Mouse (Mus musculus): Measurements from ENCODE around the gene Lamc1. TPM values are rescaled to one million over a fixed set of nuclear protein-coding genes. Genes with fewer than 3 reads are reported as not detected.

Lamc1 gene
- polyA plus RNA-seq, 2 experiments, result 76.7 to 118 TPM

GRCm38 (mm10) chr1:153374136-153374535 is 41.5 kb upstream of the Lamc1 start:
- Histone ChIP-seq H3K27ac (replicated peaks; ENCODE audit: low read depth, low read length) (no peak overlapping the region), H3K4me1 (ENCODE audit: control insufficient read depth, insufficient read depth, low read length) (no peaks in the 10 kb centered on the region), H3K9me3 (ENCODE audit: control insufficient read depth, low read length) (no peaks in the 10 kb centered on the region), H3K27me3 (ENCODE audit: control insufficient read depth, insufficient read depth, low read length) (no peaks in the 10 kb centered on the region), H3K4me3 (replicated peaks; ENCODE audit: low read length) (no peak overlapping the region), H3K4me2 (replicated peaks; ENCODE audit: low read depth, low read length, severe bottlenecking) (no peak overlapping the region), H3K9ac (ENCODE audit: low read depth, low read length, severe bottlenecking) (no peak overlapping the region), H3K36me3 (ENCODE audit: control insufficient read depth, insufficient read depth, low read length) (no peaks in the 10 kb centered on the region)
- DNase-seq (ENCODE audit: low spot score), result no peak
- 76% methylated on average over 4 of the region's 4 CpGs for WGBS
- no peak for TF ChIP-seq POLR2A (IDR thresholded peaks at IDR 0.05; ENCODE audit: borderline replicate concordance, extremely low read depth, insufficient read depth, insufficient read length)
- ATAC-seq (ENCODE audit: low FRiP score, low read depth), result no peak

- Histone ChIP-seq H3K36me3 (ENCODE audit: control insufficient read depth, insufficient read depth, low read length) (no peaks in the 10 kb centered on the region), H3K9ac (ENCODE audit: low read depth, low read length, severe bottlenecking) (no peak overlapping the region), H3K4me1 (ENCODE audit: control insufficient read depth, insufficient read depth, low read length) (no peaks in the 10 kb centered on the region), H3K9me3 (ENCODE audit: control insufficient read depth, low read length) (no peaks in the 10 kb centered on the region), H3K27me3 (ENCODE audit: control insufficient read depth, insufficient read depth, low read length) (no peaks in the 10 kb centered on the region), H3K4me2 (replicated peaks; ENCODE audit: low read depth, low read length, severe bottlenecking) (no peak overlapping the region), H3K27ac (replicated peaks; ENCODE audit: low read depth, low read length) (no peak overlapping the region), H3K4me3 (replicated peaks; ENCODE audit: low read length) (no peak overlapping the region)
- 90% methylated on average over 3 of the region's 3 CpGs for WGBS
- no peak for DNase-seq (ENCODE audit: low spot score)
- no peak for TF ChIP-seq POLR2A (IDR thresholded peaks at IDR 0.05; ENCODE audit: borderline replicate concordance, extremely low read depth, insufficient read depth, insufficient read length)
- no peak for ATAC-seq (ENCODE audit: low FRiP score, low read depth)
Measured at GRCm38 (mm10) chr1:153371846-153372245, 39.3 kb upstream of the Lamc1 start.

GRCm38 (mm10) chr1:153369011-153369410 is 36.4 kb upstream of the Lamc1 start:
- Histone ChIP-seq H3K4me1 (ENCODE audit: control insufficient read depth, insufficient read depth, low read length) (no peaks in the 10 kb centered on the region), H3K4me3 (replicated peaks; ENCODE audit: low read length) (no peak overlapping the region), H3K9me3 (ENCODE audit: control insufficient read depth, low read length) (no peaks in the 10 kb centered on the region), H3K36me3 (ENCODE audit: control insufficient read depth, insufficient read depth, low read length) (no peaks in the 10 kb centered on the region), H3K9ac (ENCODE audit: low read depth, low read length, severe bottlenecking) (no peak overlapping the region), H3K27me3 (ENCODE audit: control insufficient read depth, insufficient read depth, low read length) (no peaks in the 10 kb centered on the region), H3K4me2 (replicated peaks; ENCODE audit: low read depth, low read length, severe bottlenecking) (no peak overlapping the region), H3K27ac (replicated peaks; ENCODE audit: low read depth, low read length) (no peak overlapping the region)
- WGBS, result 73% methylated on average over 6 of the region's 6 CpGs
- no peak for TF ChIP-seq POLR2A (IDR thresholded peaks at IDR 0.05; ENCODE audit: borderline replicate concordance, extremely low read depth, insufficient read depth, insufficient read length)
- no peak for ATAC-seq (ENCODE audit: low FRiP score, low read depth)
- no peak for DNase-seq (ENCODE audit: low spot score)

GRCm38 (mm10) chr1:153367048-153367447 is 34.5 kb upstream of the Lamc1 start:
- TF ChIP-seq POLR2A (IDR thresholded peaks at IDR 0.05; ENCODE audit: borderline replicate concordance, extremely low read depth, insufficient read depth, insufficient read length), result no peak
- DNase-seq (ENCODE audit: low spot score) (no peak), ATAC-seq (ENCODE audit: low FRiP score, low read depth) (no peak)
- no peaks in the 10 kb centered on the region for H3K36me3 ChIP-seq (ENCODE audit: control insufficient read depth, insufficient read depth, low read length)
- H3K27me3 ChIP-seq (ENCODE audit: control insufficient read depth, insufficient read depth, low read length), result no peaks in the 10 kb centered on the region
- WGBS, result 64% methylated on average over 5 of the region's 5 CpGs
- H3K4me2 ChIP-seq (replicated peaks; ENCODE audit: low read depth, low read length, severe bottlenecking), result no peak overlapping the region
- H3K27ac ChIP-seq (replicated peaks; ENCODE audit: low read depth, low read length), result no peak overlapping the region
- H3K4me1 ChIP-seq (ENCODE audit: control insufficient read depth, insufficient read depth, low read length), result no peaks in the 10 kb centered on the region
- no peak overlapping the region for H3K9ac ChIP-seq (ENCODE audit: low read depth, low read length, severe bottlenecking)
- H3K4me3 ChIP-seq (replicated peaks; ENCODE audit: low read length), result no peak overlapping the region
- no peaks in the 10 kb centered on the region for H3K9me3 ChIP-seq (ENCODE audit: control insufficient read depth, low read length)

GRCm38 (mm10) chr1:153361926-153362325 is 29.3 kb upstream of the Lamc1 start:
- H3K9ac ChIP-seq (ENCODE audit: low read depth, low read length, severe bottlenecking), result no peak overlapping the region
- H3K4me1 ChIP-seq (ENCODE audit: control insufficient read depth, insufficient read depth, low read length), result no peaks in the 10 kb centered on the region
- WGBS, result 80% methylated on average over 4 of the region's 4 CpGs

GRCm38 (mm10) chr1:153360556-153360955 is 28.0 kb upstream of the Lamc1 start:
- DNase-seq (ENCODE audit: low spot score), result no peak
- Histone ChIP-seq H3K27ac (replicated peaks; ENCODE audit: low read depth, low read length) (no peak overlapping the region), H3K36me3 (ENCODE audit: control insufficient read depth, insufficient read depth, low read length) (no peaks in the 10 kb centered on the region), H3K9me3 (ENCODE audit: control insufficient read depth, low read length) (no peaks in the 10 kb centered on the region), H3K4me2 (replicated peaks; ENCODE audit: low read depth, low read length, severe bottlenecking) (no peak overlapping the region), H3K4me1 (ENCODE audit: control insufficient read depth, insufficient read depth, low read length) (no peaks in the 10 kb centered on the region), H3K9ac (ENCODE audit: low read depth, low read length, severe bottlenecking) (no peak overlapping the region), H3K4me3 (replicated peaks; ENCODE audit: low read length) (no peak overlapping the region), H3K27me3 (ENCODE audit: control insufficient read depth, insufficient read depth, low read length) (no peaks in the 10 kb centered on the region)
- no peak for ATAC-seq (ENCODE audit: low FRiP score, low read depth)
- 62% methylated on average over 3 of the region's 3 CpGs for WGBS
- TF ChIP-seq POLR2A (IDR thresholded peaks at IDR 0.05; ENCODE audit: borderline replicate concordance, extremely low read depth, insufficient read depth, insufficient read length), result no peak

More at GRCm38 (mm10) chr1:153361926-153362325, 29.3 kb upstream of the Lamc1 start:
- Histone ChIP-seq H3K4me3 (replicated peaks; ENCODE audit: low read length) (no peak overlapping the region), H3K27ac (replicated peaks; ENCODE audit: low read depth, low read length) (no peak overlapping the region), H3K27me3 (ENCODE audit: control insufficient read depth, insufficient read depth, low read length) (no peaks in the 10 kb centered on the region), H3K36me3 (ENCODE audit: control insufficient read depth, insufficient read depth, low read length) (no peaks in the 10 kb centered on the region), H3K9me3 (ENCODE audit: control insufficient read depth, low read length) (no peaks in the 10 kb centered on the region), H3K4me2 (replicated peaks; ENCODE audit: low read depth, low read length, severe bottlenecking) (no peak overlapping the region)
- TF ChIP-seq POLR2A (IDR thresholded peaks at IDR 0.05; ENCODE audit: borderline replicate concordance, extremely low read depth, insufficient read depth, insufficient read length), result no peak
- ATAC-seq (ENCODE audit: low FRiP score, low read depth) (no peak), DNase-seq (ENCODE audit: low spot score) (no peak)
